Mouse (Mus musculus): ENCODE data around the gene Spata31d1a.
"Not testable (repeated sequence)": the region's sequence is repeated elsewhere in the genome, so short reads cannot be mapped to it uniquely, and the experiment has no call there.

DNA sequence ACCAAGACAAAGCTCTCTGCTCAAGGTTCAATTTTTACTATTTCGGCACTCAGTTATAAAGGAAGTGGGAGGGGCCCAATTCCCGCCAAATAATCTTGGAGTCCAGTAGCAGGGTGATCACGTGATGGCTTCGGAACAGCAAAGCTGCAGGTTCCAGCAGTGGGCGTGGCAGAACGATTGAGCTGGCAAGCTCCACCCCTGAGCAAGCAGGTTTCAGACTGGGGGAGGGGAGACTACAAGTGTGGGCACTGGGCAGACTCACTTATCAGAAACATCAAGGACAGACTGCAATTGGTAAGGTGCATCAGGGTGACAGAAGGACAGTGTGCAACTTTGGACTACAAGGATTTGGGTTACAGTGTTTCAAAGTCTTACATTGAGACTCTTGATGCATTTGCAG, 24.2 kb upstream of the Spata31d1a start:
- TF ChIP-seq POLR2A (IDR thresholded peaks at IDR 0.05; ENCODE audit: control insufficient read depth, extremely low read depth, insufficient read depth, low read length, poor library complexity); CTCF (IDR thresholded peaks at IDR 0.05; ENCODE audit: borderline replicate concordance, control insufficient read depth, extremely low read depth, insufficient read depth, low read length, poor library complexity): not testable (repeated sequence)
